ENCODE assay signal across 8 mouse cellular contexts in genomic region chr3:137938608-137939007, GRCm38 (mm10). TPM values are rescaled to one million over a fixed set of nuclear protein-coding genes. Genes with fewer than 3 reads are reported as not detected.
DNase-seq lines count a peak whose midpoint lies in the region; ATAC-seq and TF ChIP-seq lines count a peak whose summit lies in the region.

No protein-coding gene starts in this region.

- DNase-seq in frontal cortex, postnatal 14 days (ENCODE audit: low spot score in 2 of 2), result no peak
- peak; percentile 37 to 51 for DNase-seq in adrenal gland, adult 18-20 months (ENCODE audit: low spot score in 2 of 2)
- peak; percentile 60 for DNase-seq in forebrain, embryonic 14.5 days (ENCODE audit: low spot score)
- DNase-seq in liver, postnatal 0 days, result peak; percentile 35

- peak overlapping the region; percentile 18; the same call in 1 of the 2 replicates for H3K4me2 ChIP-seq in forebrain, embryonic 14.5 days (ENCODE audit: low read length)
- H3K4me2 ChIP-seq in hindbrain, embryonic 15.5 days, result peak overlapping the region; percentile 11; the same call in 1 of the 2 replicates
- no peak overlapping the region for H3K4me2 ChIP-seq in liver, postnatal 0 days (ENCODE audit: low read depth, low read length)
- peak overlapping the region; percentile 15; the same call in 1 of the 2 replicates for H3K4me2 ChIP-seq in neural tube, embryonic 15.5 days

- WGBS in forebrain, embryonic 14.5 days, result 39% methylated on average over 6 of the region's 6 CpGs
- WGBS in hindbrain, embryonic 15.5 days, result 47% methylated on average over 6 of the region's 6 CpGs
- WGBS in liver, postnatal 0 days (ENCODE audit: insufficient replicate concordance), result 61% methylated on average over 6 of the region's 6 CpGs
- 52% methylated on average over 6 of the region's 6 CpGs for WGBS in neural tube, embryonic 15.5 days

- H3K9me3 ChIP-seq in forebrain, embryonic 14.5 days (replicated peaks; ENCODE audit: control insufficient read depth, low read length), result no peaks in the 10 kb centered on the region
- no peaks in the 10 kb centered on the region for H3K9me3 ChIP-seq in hindbrain, embryonic 15.5 days
- H3K9me3 ChIP-seq in liver, postnatal 0 days (ENCODE audit: low read length), result no peaks in the 10 kb centered on the region
- H3K9me3 ChIP-seq in neural tube, embryonic 15.5 days (replicated peaks), result no peaks in the 10 kb centered on the region

- no peak overlapping the region for H3K9ac ChIP-seq in forebrain, embryonic 14.5 days (ENCODE audit: low read length)
- H3K9ac ChIP-seq in hindbrain, embryonic 15.5 days, result no peak overlapping the region
- no peak overlapping the region for H3K9ac ChIP-seq in liver, postnatal 0 days (replicated peaks)
- H3K9ac ChIP-seq in neural tube, embryonic 15.5 days (replicated peaks), result no peak overlapping the region

- H3K36me3 ChIP-seq in forebrain, embryonic 14.5 days (ENCODE audit: control insufficient read depth, insufficient read depth, low read length), result no peaks in the 10 kb centered on the region
- H3K36me3 ChIP-seq in hindbrain, embryonic 15.5 days, result no peaks in the 10 kb centered on the region
- peaks cover 44% of the 10 kb centered on the region for H3K36me3 ChIP-seq in liver, postnatal 0 days (replicated peaks; ENCODE audit: insufficient read depth, low read length)
- H3K36me3 ChIP-seq in neural tube, embryonic 15.5 days, result no peaks in the 10 kb centered on the region

- H3K4me3 ChIP-seq in forebrain, embryonic 14.5 days (ENCODE audit: low read depth, low read length), result no peak overlapping the region
- H3K4me3 ChIP-seq in hindbrain, embryonic 15.5 days, result 0 out of 2 replicates have a peak overlapping the region, but pooled peaks have one; percentile 1
- H3K4me3 ChIP-seq in liver, postnatal 0 days (ENCODE audit: low read depth, low read length), result no peak overlapping the region
- H3K4me3 ChIP-seq in neural tube, embryonic 15.5 days (replicated peaks), result no peak overlapping the region

- peak; percentile 54 for TF ChIP-seq CTCF in liver, postnatal 0 days (IDR thresholded peaks at IDR 0.05; ENCODE audit: low read depth)

- no peak overlapping the region for H3K27ac ChIP-seq in forebrain, embryonic 14.5 days (ENCODE audit: low read depth, low read length)
- no peak overlapping the region for H3K27ac ChIP-seq in hindbrain, embryonic 15.5 days (replicated peaks)
- H3K27ac ChIP-seq in liver, postnatal 0 days (ENCODE audit: low read depth), result no peak overlapping the region
- no peak overlapping the region for H3K27ac ChIP-seq in neural tube, embryonic 15.5 days (replicated peaks)

- ATAC-seq in frontal cortex, adult (ENCODE audit: low TSS enrichment), result peak; percentile 98
- peak; percentile 75 for ATAC-seq in forebrain, embryonic 14.5 days
- peak; percentile 74; the same call in 1 of the 2 replicates for ATAC-seq in hindbrain, embryonic 15.5 days (ENCODE audit: low FRiP score, low read depth)
- ATAC-seq in liver, postnatal 0 days, result no peak
- ATAC-seq in neural tube, embryonic 15.5 days (ENCODE audit: low FRiP score), result peak; percentile 76; the same call in 1 of the 2 replicates
- ATAC-seq in inflammation-experienced regulatory T-cells, adult 6 months, result no peak

- H3K27me3 ChIP-seq in forebrain, embryonic 14.5 days (replicated peaks; ENCODE audit: control insufficient read depth, insufficient read depth, low read length), result no peaks in the 10 kb centered on the region
- H3K27me3 ChIP-seq in hindbrain, embryonic 15.5 days, result no peaks in the 10 kb centered on the region
- H3K27me3 ChIP-seq in liver, postnatal 0 days (ENCODE audit: insufficient read depth, low read length), result no peaks in the 10 kb centered on the region
- H3K27me3 ChIP-seq in neural tube, embryonic 15.5 days (replicated peaks), result no peaks in the 10 kb centered on the region

- H3K4me1 ChIP-seq in forebrain, embryonic 14.5 days (ENCODE audit: control insufficient read depth, insufficient read depth, low read length), result no peaks in the 10 kb centered on the region
- no peaks in the 10 kb centered on the region for H3K4me1 ChIP-seq in hindbrain, embryonic 15.5 days (replicated peaks)
- H3K4me1 ChIP-seq in liver, postnatal 0 days (ENCODE audit: insufficient read depth), result peaks cover 32% of the 10 kb centered on the region
- H3K4me1 ChIP-seq in neural tube, embryonic 15.5 days, result peaks cover 9% of the 10 kb centered on the region; the same call in 1 of the 2 replicates

- no peak for TF ChIP-seq EP300 in liver, postnatal 0 days (IDR thresholded peaks at IDR 0.05; ENCODE audit: low read depth)

RNA-seq across cellular contexts. Expression of gene Lamtor3, which starts 20.3 kb away (rescaled TPM):
- total RNA-seq in adrenal gland, adult 18-20 months (2021), result 10 to 100 TPM; 74.2 to 79.0 TPM
- polyA plus RNA-seq in forebrain, embryonic 14.5 days (2014; fragmentation: Nextera tagmentation; extraction: Ambion mirVana), result 143 and 153 TPM in 2 replicates
- 126 and 130 TPM in 2 replicates for polyA plus RNA-seq in hindbrain, embryonic 15.5 days (2015; fragmentation: Nextera tagmentation; extraction: Ambion mirVana)
- 44.3 and 46.5 TPM in 2 replicates for polyA plus RNA-seq in liver, postnatal 0 days (2015; fragmentation: Nextera tagmentation; extraction: Ambion mirVana)
- 128 and 132 TPM in 2 replicates for polyA plus RNA-seq in neural tube, embryonic 15.5 days (2015; fragmentation: Nextera tagmentation; extraction: Ambion mirVana)
- polyA plus RNA-seq in inflammation-experienced regulatory T-cells, adult 6 months (2017; shearing (Covaris generic)), result 100 to 1,000 TPM in 1 of 3 experiments, 10 to 100 TPM in 2; 65.0 to 110 (median 74.0) TPM

RNA-seq across cellular contexts. Expression of gene Dapp1, which starts 42.7 kb away (rescaled TPM):
- 1 to 10 TPM; 2.9 to 4.5 TPM for total RNA-seq in adrenal gland, adult 18-20 months (2021)
- 2.4 and 4.4 TPM in 2 replicates for polyA plus RNA-seq in forebrain, embryonic 14.5 days (2014; fragmentation: Nextera tagmentation; extraction: Ambion mirVana)
- polyA plus RNA-seq in hindbrain, embryonic 15.5 days (2015; fragmentation: Nextera tagmentation; extraction: Ambion mirVana), result 1.7 TPM in 2 replicates
- 9.6 and 10.3 TPM in 2 replicates for polyA plus RNA-seq in liver, postnatal 0 days (2015; fragmentation: Nextera tagmentation; extraction: Ambion mirVana)
- polyA plus RNA-seq in neural tube, embryonic 15.5 days (2015; fragmentation: Nextera tagmentation; extraction: Ambion mirVana), result 1.5 and 7.7 TPM in 2 replicates
- 10 to 100 TPM; 74.8 to 86.0 (median 84.5) TPM for polyA plus RNA-seq in inflammation-experienced regulatory T-cells, adult 6 months (2017; shearing (Covaris generic))

Comparison
In these comparisons a context has a peak if more than half of its experiments do, and no peak if none do; other contexts are left out.
1. ATAC-seq: peak in frontal cortex, adult (single experiment), forebrain, embryonic 14.5 days (single experiment), hindbrain, embryonic 15.5 days (single experiment) and neural tube, embryonic 15.5 days (single experiment); none in liver, postnatal 0 days (single experiment) and inflammation-experienced regulatory T-cells, adult 6 months (single experiment).
2. DNase-seq: peak in adrenal gland, adult 18-20 months (2 of 2), forebrain, embryonic 14.5 days (single experiment) and liver, postnatal 0 days (single experiment); none in frontal cortex, postnatal 14 days (0 of 2).